Mouse (Mus musculus): ENCODE results near the gene Ift57. TPM values are rescaled to one million over a fixed set of nuclear protein-coding genes. Genes with fewer than 3 reads are reported as not detected.

Gene Ift57
- polyA plus RNA-seq, 1 experiment from 2014 or later, result 38.9 TPM

DNA sequence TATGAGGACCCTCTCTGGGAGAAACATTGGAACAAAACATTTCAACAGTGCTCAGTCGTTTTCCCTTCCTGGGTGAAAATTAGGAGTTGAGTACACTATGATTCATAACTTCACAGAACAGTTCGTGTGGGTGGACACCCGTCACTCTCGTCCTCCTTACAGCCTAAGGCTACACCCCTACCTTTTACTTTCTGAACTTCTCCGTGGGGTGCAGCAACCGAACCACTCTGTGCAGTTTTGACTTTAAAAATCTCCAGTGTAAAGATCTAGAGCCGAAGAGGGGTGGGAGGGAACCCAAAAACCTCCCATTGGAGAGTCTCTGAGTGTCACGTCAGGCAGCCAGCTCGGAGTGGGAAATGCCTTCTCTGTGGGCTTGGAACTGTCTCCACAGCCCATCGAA, 107.9 kb downstream of the Ift57 start:
- WGBS, result 85% methylated on average over 10 of the region's 10 CpGs
- Histone ChIP-seq H3K4me3 (ENCODE audit: low read depth, low read length) (no peak overlapping the region), H3K27ac (ENCODE audit: low read depth, low read length) (no peak overlapping the region), H3K27me3 (ENCODE audit: control insufficient read depth, insufficient read depth, low read length) (no peaks in the 10 kb centered on the region), H3K4me2 (ENCODE audit: low read depth, low read length) (no peak overlapping the region), H3K4me1 (ENCODE audit: control insufficient read depth, insufficient read depth, low read length) (peaks cover 10% of the 10 kb centered on the region), H3K9me3 (ENCODE audit: control insufficient read depth, low read length) (no peaks in the 10 kb centered on the region), H3K36me3 (ENCODE audit: control insufficient read depth, insufficient read depth, low read length) (no peaks in the 10 kb centered on the region), H3K9ac (replicated peaks; ENCODE audit: low read depth, low read length) (no peak overlapping the region)
- no peak for ATAC-seq (ENCODE audit: low read depth)

DNA sequence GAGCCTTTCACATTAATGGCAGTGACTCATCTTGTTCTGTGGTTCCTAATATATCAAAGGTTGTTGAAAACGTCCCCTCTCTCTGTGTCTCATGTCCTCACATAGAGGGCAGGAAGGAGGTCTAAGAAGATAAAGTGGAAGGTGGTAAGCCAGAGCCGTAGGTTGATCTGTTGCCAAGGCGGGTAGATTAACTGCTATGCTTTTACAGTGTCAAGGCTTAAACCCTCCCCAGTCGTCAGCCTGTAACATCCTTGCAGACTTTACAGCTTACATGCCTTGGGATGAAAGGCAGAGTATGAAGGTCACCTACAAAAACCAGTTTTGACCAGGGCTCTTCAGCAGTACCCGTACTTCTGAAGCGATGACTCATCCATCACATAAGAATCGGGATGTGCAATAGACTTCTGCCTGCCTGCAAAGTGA, 108.4 kb downstream of the Ift57 start:
- 80% methylated on average over 7 of the region's 7 CpGs for WGBS
- H3K27ac ChIP-seq (ENCODE audit: low read depth, low read length), result no peak overlapping the region
- ATAC-seq (ENCODE audit: low read depth), result no peak
- peaks cover 10% of the 10 kb centered on the region for H3K4me1 ChIP-seq (ENCODE audit: control insufficient read depth, insufficient read depth, low read length)
- H3K36me3 ChIP-seq (ENCODE audit: control insufficient read depth, insufficient read depth, low read length), result no peaks in the 10 kb centered on the region
- no peak overlapping the region for H3K4me2 ChIP-seq (ENCODE audit: low read depth, low read length)
- H3K4me3 ChIP-seq (ENCODE audit: low read depth, low read length), result no peak overlapping the region
- H3K9ac ChIP-seq (replicated peaks; ENCODE audit: low read depth, low read length), result no peak overlapping the region
- no peaks in the 10 kb centered on the region for H3K27me3 ChIP-seq (ENCODE audit: control insufficient read depth, insufficient read depth, low read length)
- H3K9me3 ChIP-seq (ENCODE audit: control insufficient read depth, low read length), result no peaks in the 10 kb centered on the region

DNA sequence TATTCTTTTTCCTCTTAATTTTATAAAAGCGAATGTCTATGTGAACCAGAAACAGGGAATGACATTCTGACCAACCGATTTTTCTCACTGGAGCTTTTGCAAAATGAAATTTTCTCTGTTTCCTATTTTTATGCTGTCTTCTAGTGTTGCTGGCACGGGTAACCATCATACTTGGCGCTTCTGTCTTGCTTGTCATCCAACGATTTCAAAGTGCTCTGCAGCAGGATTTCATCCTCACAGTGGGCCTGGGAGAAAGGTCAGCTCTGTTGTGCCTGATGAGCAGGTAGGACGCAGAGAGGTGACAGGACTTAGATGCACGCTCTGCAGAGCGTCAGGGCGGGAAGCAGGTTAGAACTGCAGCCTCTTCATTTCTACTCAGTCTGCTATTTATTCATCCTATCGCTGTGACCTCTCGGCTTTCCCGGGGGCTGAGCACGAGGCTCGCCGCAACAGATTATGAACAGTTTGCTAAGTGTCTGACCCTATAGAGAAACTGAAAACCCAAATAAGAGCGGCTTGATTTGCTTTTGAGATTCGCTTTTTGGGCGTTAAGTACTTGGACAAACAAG, 108.9 kb downstream of the Ift57 start:
- H3K36me3 ChIP-seq (ENCODE audit: control insufficient read depth, insufficient read depth, low read length), result no peaks in the 10 kb centered on the region
- no peak overlapping the region for H3K4me3 ChIP-seq (ENCODE audit: low read depth, low read length)
- H3K27ac ChIP-seq (ENCODE audit: low read depth, low read length), result no peak overlapping the region
- no peak overlapping the region for H3K4me2 ChIP-seq (ENCODE audit: low read depth, low read length)
- no peaks in the 10 kb centered on the region for H3K9me3 ChIP-seq (ENCODE audit: control insufficient read depth, low read length)
- WGBS, result 90% methylated on average over 18 of the region's 18 CpGs
- no peak for ATAC-seq (ENCODE audit: low read depth)
- H3K4me1 ChIP-seq (ENCODE audit: control insufficient read depth, insufficient read depth, low read length), result peaks cover 9% of the 10 kb centered on the region
- H3K9ac ChIP-seq (replicated peaks; ENCODE audit: low read depth, low read length), result no peak overlapping the region
- H3K27me3 ChIP-seq (ENCODE audit: control insufficient read depth, insufficient read depth, low read length), result no peaks in the 10 kb centered on the region

DNA sequence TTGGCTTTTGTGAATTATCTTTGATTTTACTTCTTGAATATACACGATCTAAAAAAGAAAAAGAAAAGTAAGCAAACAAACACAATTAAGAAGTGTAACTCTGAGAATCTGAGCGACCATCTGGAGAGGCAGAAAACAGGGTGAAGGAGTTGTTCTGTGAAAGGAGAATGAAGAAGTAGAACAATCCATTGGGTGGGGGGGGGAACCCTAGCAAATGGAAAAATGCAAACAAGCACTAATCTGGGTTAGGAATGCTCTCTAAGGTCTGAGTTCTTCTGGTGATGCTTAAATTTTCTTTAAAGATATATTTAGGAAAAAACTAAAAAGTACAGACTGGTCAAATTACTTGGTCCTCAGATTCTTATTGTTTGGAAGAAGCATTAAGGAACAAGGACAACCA, 112.9 kb downstream of the Ift57 start:
- ATAC-seq (ENCODE audit: low read depth), result no peak
- H3K9me3 ChIP-seq (ENCODE audit: control insufficient read depth, low read length), result no peaks in the 10 kb centered on the region
- H3K36me3 ChIP-seq (ENCODE audit: control insufficient read depth, insufficient read depth, low read length), result no peaks in the 10 kb centered on the region
- H3K4me2 ChIP-seq (ENCODE audit: low read depth, low read length), result no peak overlapping the region
- no peaks in the 10 kb centered on the region for H3K4me1 ChIP-seq (ENCODE audit: control insufficient read depth, insufficient read depth, low read length)
- H3K27ac ChIP-seq (ENCODE audit: low read depth, low read length), result no peak overlapping the region
- H3K9ac ChIP-seq (replicated peaks; ENCODE audit: low read depth, low read length), result no peak overlapping the region
- no peaks in the 10 kb centered on the region for H3K27me3 ChIP-seq (ENCODE audit: control insufficient read depth, insufficient read depth, low read length)
- 85% methylated on average over 2 of the region's 2 CpGs for WGBS
- no peak overlapping the region for H3K4me3 ChIP-seq (ENCODE audit: low read depth, low read length)

DNA sequence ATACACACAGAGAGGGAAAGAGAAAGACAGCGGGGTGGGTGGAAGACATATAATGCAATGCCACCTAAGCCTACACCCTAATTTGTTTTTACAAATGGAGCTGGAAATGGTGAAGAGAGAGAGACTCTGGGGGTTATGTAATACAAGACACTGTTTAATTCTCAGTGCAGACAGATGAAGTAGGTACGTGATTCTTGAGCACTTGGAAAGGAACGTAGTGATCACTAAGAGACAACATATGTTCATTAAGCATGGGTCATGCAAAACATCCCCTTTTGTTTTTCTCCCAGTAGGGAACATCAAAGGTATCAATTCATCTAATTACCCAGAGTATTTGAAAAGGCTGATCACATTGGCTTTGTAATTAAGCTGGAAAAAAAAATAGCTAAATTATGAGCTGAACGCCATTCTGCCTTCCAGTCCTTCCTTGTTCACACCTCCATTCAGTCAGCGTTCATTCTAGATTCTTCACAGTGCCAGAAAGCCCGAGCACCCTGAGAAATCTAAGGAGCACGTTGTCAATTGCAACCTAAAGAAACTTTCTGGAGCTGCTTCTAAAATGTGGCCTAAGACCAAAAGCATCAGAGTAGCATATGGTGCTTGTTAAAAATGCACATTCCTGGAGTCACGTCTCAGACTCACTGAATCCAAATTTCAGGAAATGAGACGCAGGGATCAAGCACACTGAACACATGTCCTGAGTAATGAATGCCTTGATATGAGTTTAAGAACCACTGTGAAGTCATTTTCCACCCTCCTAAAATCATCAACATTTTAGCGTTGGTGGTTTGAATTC, 114.0 kb downstream of the Ift57 start:
- H3K9ac ChIP-seq (replicated peaks; ENCODE audit: low read depth, low read length), result no peak overlapping the region
- H3K27me3 ChIP-seq (ENCODE audit: control insufficient read depth, insufficient read depth, low read length), result no peaks in the 10 kb centered on the region
- H3K4me3 ChIP-seq (ENCODE audit: low read depth, low read length), result no peak overlapping the region
- no peaks in the 10 kb centered on the region for H3K9me3 ChIP-seq (ENCODE audit: control insufficient read depth, low read length)
- no peaks in the 10 kb centered on the region for H3K36me3 ChIP-seq (ENCODE audit: control insufficient read depth, insufficient read depth, low read length)
- H3K27ac ChIP-seq (ENCODE audit: low read depth, low read length), result no peak overlapping the region
- ATAC-seq (ENCODE audit: low read depth), result no peak
- 65% methylated on average over 10 of the region's 10 CpGs for WGBS
- no peaks in the 10 kb centered on the region for H3K4me1 ChIP-seq (ENCODE audit: control insufficient read depth, insufficient read depth, low read length)
- no peak overlapping the region for H3K4me2 ChIP-seq (ENCODE audit: low read depth, low read length)

DNA sequence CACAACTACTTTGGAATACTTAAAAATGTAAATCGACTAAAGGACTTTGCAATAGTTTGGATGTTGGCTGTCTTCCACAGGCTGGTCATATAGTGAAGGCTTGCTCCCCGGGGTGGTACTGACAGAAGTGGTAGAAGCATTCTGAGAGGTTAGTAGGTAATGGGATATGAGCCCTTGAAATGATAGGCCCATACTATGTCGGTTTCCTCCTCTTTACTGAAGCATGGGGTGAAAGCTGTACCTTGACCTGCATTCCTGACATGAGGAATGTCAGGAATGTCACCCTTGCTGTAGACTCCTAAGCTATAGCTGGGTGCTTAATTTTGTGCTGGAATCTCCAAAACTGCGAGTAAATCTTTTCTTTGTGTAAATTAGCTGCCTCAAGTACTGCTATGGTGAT, 115.4 kb downstream of the Ift57 start:
- H3K9ac ChIP-seq (replicated peaks; ENCODE audit: low read depth, low read length), result no peak overlapping the region
- no peaks in the 10 kb centered on the region for H3K4me1 ChIP-seq (ENCODE audit: control insufficient read depth, insufficient read depth, low read length)
- WGBS, result 90% methylated on average over 4 of the region's 4 CpGs
- no peaks in the 10 kb centered on the region for H3K9me3 ChIP-seq (ENCODE audit: control insufficient read depth, low read length)
- no peak for ATAC-seq (ENCODE audit: low read depth)
- H3K27ac ChIP-seq (ENCODE audit: low read depth, low read length), result no peak overlapping the region
- H3K27me3 ChIP-seq (ENCODE audit: control insufficient read depth, insufficient read depth, low read length), result no peaks in the 10 kb centered on the region
- H3K36me3 ChIP-seq (ENCODE audit: control insufficient read depth, insufficient read depth, low read length), result no peaks in the 10 kb centered on the region
- H3K4me3 ChIP-seq (ENCODE audit: low read depth, low read length), result no peak overlapping the region
- H3K4me2 ChIP-seq (ENCODE audit: low read depth, low read length), result no peak overlapping the region

Other genes with a start within 250 kb of the Ift57 start
- 139 and 166 TPM in 2 replicates for gene Cd47, start 101.3 kb downstream of the Ift57 start, polyA plus RNA-seq (2014; fragmentation: Nextera tagmentation; extraction: Ambion mirVana)